Mouse (Mus musculus): ENCODE measurements around the gene Gm43951. TPM values are rescaled to one million over a fixed set of nuclear protein-coding genes. Genes with fewer than 3 reads are reported as not detected.

Gene Gm43951
- polyA plus RNA-seq (2016; fragmentation: Nextera tagmentation; extraction: Ambion mirVana), result 0.05 and 0.07 TPM in 2 replicates

DNA sequence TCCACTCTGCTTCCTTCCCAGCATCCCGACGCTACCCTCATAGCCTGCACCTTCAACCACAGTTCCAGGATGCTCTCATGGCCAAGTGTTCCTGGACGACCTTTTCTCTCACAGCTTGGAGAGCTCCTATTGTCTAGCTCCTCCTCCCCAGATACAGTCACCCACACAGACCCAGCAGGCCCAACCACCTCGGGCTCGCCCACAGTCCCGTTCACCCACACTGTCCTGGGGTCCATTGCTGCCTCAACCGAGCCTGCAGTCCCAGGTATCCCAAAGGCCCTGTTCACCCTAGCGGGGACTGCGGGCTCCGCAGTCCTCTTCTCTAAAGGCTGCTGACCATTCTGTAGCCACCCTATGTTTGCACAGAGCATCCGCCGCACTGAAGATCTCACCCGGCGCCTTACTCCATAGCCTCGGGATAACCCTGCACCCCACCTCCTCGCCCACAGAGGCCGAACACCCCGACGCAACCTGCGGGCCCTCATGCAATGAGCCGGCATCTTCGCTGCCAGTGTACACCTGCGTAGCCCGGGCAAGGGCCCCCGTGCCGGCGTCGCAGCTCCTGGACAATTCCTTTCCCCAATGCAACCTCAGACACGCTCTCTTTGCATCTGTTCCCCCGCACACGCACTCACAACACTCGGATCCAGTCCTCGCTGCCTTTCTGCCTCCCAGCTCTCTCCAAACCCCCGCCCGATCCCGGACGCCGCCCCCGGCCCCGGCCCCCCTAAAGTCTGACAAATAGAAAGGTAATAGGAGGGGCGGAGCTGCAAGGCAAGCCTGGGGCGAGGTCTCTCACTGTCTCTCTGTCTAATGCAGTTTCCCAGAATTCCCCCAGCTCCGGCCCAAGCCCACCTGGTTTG lies at the start of gene Gm43951:
Gene Gm43951, minus strand, starts transcription at position 500 of the 863 bp plus-strand sequence.
- Histone ChIP-seq H3K9me3 (replicated peaks) (no peaks in the 10 kb centered on the region), H3K27me3 (replicated peaks) (no peaks in the 10 kb centered on the region), H3K9ac (peak within 1 kb of the TSS; percentile 86), H3K36me3 (peaks cover 34% of the 10 kb centered on the region), H3K4me1 (peaks cover 34% of the 10 kb centered on the region), H3K4me2 (peak within 1 kb of the TSS; percentile 88), H3K4me3 (peak within 1 kb of the TSS; percentile 94), H3K27ac (peak within 1 kb of the TSS; percentile 59)
- WGBS (ENCODE audit: insufficient replicate concordance), result 3% methylated on average over 43 of the region's 43 CpGs
- peak; percentile 44 for ATAC-seq

DNA sequence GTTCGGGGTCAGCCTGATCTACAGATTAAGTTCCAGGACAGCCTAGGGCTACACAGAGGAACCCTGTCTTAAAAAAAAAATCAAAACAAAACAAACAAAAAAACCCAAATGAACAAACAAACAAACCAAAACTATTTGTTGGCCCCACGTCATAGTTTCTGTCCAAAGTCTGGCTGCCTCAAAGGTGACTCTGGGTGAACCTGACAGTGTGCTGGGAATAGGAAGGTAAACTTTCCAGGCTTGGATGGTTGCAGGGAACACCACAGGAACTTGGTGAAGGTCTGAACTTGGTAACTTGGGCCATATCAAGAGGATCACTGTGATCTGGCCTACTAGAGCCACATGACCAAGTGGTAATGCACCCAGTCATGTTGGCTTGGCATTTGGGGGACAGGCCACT lies 49.8 kb upstream of the Gm43951 start:
- no peak overlapping the region for H3K4me2 ChIP-seq
- peaks cover 7% of the 10 kb centered on the region; the same call in 1 of the 2 replicates for H3K27me3 ChIP-seq (replicated peaks)
- no peak overlapping the region for H3K27ac ChIP-seq
- 57% methylated on average over 2 of the region's 2 CpGs for WGBS (ENCODE audit: insufficient replicate concordance)
- no peak overlapping the region for H3K4me3 ChIP-seq
- ATAC-seq, result no peak
- no peak overlapping the region for H3K9ac ChIP-seq
- no peaks in the 10 kb centered on the region for H3K36me3 ChIP-seq
- H3K4me1 ChIP-seq, result no peaks in the 10 kb centered on the region
- no peaks in the 10 kb centered on the region for H3K9me3 ChIP-seq (replicated peaks)

DNA sequence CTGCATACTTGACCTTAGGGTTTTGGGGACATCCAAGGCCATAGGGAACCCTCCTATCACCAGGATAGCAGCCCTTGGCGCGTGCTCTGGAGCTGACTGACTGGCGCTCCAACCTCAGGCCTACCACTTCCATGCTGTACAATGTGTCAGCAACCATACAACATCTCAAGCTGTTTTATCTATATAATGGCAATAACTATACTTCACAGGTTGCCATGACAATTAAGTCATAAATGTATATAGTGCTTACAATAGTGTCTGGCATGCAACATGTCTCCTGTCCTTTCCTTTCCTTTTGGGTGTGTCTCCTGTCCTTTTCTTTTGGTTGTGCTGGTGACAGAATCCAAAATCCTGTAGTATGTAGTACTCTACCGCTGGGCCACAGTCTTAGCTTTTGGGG lies 49.0 kb upstream of the Gm43951 start:
- H3K4me3 ChIP-seq, result no peak overlapping the region
- H3K4me1 ChIP-seq, result no peaks in the 10 kb centered on the region
- H3K4me2 ChIP-seq, result no peak overlapping the region
- H3K36me3 ChIP-seq, result no peaks in the 10 kb centered on the region
- peaks cover 8% of the 10 kb centered on the region; the same call in 1 of the 2 replicates for H3K27me3 ChIP-seq (replicated peaks)
- H3K9ac ChIP-seq, result no peak overlapping the region
- 73% methylated on average over 4 of the region's 4 CpGs for WGBS (ENCODE audit: insufficient replicate concordance)
- no peak for ATAC-seq
- H3K27ac ChIP-seq, result no peak overlapping the region
- no peaks in the 10 kb centered on the region for H3K9me3 ChIP-seq (replicated peaks)

DNA sequence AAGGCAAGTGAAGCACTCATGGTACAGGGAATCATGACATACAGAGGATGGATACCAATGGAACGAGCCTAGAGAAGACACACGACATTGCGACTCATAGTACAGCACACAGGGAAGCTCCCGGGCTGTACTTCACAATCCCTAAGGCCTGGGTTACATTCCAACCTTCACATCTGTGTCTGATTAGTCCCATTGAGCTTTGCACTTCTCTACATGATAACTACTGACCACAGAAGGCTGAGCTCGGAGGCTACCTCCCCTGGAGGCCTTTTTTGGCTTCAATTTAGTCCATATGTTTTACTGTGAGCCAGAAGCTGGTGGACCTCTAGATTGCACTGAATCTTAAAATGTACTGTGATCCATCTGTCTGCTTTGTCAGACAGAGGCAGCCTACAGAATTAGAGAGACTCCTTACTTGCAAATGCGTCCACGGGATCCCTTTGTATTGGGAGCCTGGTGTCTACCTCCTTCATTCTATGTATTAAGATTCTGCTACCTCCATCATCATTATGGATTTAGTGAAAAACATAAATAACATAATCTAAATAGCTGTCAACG lies 38.6 kb upstream of the Gm43951 start:
- no peak overlapping the region for H3K4me3 ChIP-seq
- H3K27me3 ChIP-seq (replicated peaks), result peaks cover 23% of the 10 kb centered on the region
- ATAC-seq, result no peak
- no peaks in the 10 kb centered on the region for H3K9me3 ChIP-seq (replicated peaks)
- no peak overlapping the region for H3K9ac ChIP-seq
- no peaks in the 10 kb centered on the region for H3K4me1 ChIP-seq
- 67% methylated on average over 8 of the region's 8 CpGs for WGBS (ENCODE audit: insufficient replicate concordance)
- no peaks in the 10 kb centered on the region for H3K36me3 ChIP-seq
- no peak overlapping the region for H3K27ac ChIP-seq
- H3K4me2 ChIP-seq, result no peak overlapping the region

DNA sequence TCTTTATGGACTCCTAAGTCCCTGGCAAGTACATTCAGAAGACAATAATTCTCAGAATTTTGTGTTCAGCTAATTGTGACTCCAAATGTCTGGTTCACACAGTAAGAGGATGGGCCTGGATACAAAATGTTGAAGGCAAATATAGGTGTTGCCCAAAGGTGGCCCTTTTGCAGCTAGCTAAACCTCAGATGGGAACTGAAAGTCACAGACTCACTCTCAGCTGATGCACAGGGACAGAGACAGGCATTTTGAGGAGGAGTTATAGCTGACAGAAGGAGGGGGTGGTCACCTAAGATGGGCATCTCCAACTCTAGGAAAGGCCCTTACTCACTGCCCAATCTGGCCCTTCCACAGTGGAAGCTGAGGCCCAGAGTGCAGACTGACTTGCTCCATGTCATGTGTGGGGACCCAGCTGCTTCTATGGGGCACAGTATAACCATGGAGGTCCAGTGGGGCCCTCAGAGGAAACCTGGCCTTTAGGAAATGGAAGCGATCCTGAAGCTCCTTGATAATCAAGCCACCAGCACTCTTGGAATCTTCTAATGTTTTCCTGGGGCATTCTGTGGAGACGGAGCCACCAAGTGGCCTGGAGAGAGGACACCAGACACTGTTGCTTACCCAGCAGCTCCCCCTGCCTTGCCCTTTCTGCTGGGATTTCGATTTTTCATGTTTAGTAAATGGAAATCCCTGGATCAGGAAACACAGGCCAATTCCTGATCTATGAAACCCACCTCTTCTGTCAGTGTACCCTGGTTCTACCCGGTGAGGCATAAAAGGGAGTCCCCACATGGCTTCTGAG lies 33.6 kb upstream of the Gm43951 start:
- H3K9me3 ChIP-seq (replicated peaks), result no peaks in the 10 kb centered on the region
- 46% methylated on average over 4 of the region's 4 CpGs for WGBS (ENCODE audit: insufficient replicate concordance)
- H3K27ac ChIP-seq, result no peak overlapping the region
- H3K4me2 ChIP-seq, result no peak overlapping the region
- H3K4me3 ChIP-seq, result no peak overlapping the region
- ATAC-seq, result no peak
- H3K4me1 ChIP-seq, result no peaks in the 10 kb centered on the region
- no peaks in the 10 kb centered on the region for H3K36me3 ChIP-seq
- peaks cover 3% of the 10 kb centered on the region; the same call in 1 of the 2 replicates for H3K27me3 ChIP-seq (replicated peaks)
- no peak overlapping the region for H3K9ac ChIP-seq

DNA sequence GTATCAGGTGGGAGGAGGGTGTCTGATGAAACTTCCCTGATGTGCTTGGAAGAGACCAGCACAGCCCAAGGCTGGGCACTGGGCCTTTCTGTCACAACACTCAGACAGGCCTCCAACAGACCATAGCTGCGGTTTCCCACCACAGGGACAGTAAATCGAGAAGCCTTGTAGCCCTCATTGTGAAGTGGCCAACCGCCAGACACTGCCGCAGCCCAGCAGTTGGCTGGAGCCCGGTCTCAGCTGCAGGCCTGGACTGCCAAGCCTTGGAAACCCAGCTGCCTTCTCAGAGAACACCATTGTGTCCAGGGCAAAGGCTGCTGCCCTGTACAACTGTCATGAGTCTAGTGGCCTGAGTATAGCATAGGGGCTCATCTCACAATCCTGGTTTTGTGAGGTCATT lies 27.4 kb upstream of the Gm43951 start:
- no peaks in the 10 kb centered on the region for H3K4me1 ChIP-seq
- no peak for ATAC-seq
- 62% methylated on average over 5 of the region's 5 CpGs for WGBS (ENCODE audit: insufficient replicate concordance)

DNA sequence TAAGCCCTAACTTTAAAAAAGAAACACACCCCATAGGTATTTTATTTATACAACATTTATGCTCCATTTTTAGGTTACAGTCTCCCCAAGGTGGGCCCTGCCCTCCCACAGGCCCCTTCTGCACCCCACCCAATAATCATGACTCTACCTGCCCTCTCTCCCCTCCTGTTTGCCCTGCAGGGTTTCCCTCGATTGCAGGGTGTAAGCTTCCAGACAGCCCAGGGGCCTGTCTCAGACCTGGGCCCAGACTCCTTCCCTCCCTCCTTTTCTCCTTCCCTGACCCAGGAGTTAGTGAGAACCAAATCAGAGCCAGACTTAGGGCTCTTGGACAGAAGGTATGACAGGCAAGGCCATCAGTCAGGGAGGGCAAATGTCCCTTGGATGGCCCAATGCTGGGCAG lies 26.4 kb upstream of the Gm43951 start:
- no peak for ATAC-seq
- Histone ChIP-seq H3K4me2 (no peak overlapping the region), H3K9ac (no peak overlapping the region), H3K4me3 (no peak overlapping the region), H3K9me3 (replicated peaks) (no peaks in the 10 kb centered on the region), H3K4me1 (no peaks in the 10 kb centered on the region), H3K36me3 (no peaks in the 10 kb centered on the region), H3K27ac (no peak overlapping the region), H3K27me3 (replicated peaks) (peaks cover 24% of the 10 kb centered on the region; the same call in 1 of the 2 replicates)
- 52% methylated on average over 1 of the region's 1 CpGs for WGBS (ENCODE audit: insufficient replicate concordance)

More for the DNA sequence above, 27.4 kb upstream of the Gm43951 start:
- Histone ChIP-seq H3K4me3 (no peak overlapping the region), H3K9me3 (replicated peaks) (no peaks in the 10 kb centered on the region), H3K36me3 (no peaks in the 10 kb centered on the region), H3K27me3 (replicated peaks) (peaks cover 17% of the 10 kb centered on the region; the same call in 1 of the 2 replicates), H3K9ac (no peak overlapping the region), H3K27ac (no peak overlapping the region), H3K4me2 (no peak overlapping the region)

DNA sequence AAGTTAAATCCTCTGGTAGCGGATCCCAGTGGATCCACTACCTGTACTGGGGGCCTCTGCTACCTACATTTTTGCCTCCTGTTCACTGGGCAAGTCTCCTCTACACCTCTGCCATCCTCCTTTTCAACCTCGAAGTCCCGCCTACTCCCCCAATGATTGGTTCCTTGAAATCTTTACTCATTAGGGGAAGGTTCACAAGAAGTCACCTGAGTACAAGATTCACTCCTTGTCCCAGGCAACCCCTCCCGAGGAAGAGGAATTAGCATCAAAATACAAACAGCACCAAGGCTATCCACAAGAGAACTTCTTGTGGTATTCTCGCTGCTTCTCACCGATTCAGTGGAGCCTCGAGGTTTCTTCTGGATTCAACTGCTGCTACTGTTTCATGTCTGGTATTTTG lies 25.4 kb upstream of the Gm43951 start:
- H3K4me3 ChIP-seq, result no peak overlapping the region
- H3K27me3 ChIP-seq (replicated peaks), result peaks cover 27% of the 10 kb centered on the region; the same call in 1 of the 2 replicates
- ATAC-seq, result no peak
- WGBS (ENCODE audit: insufficient replicate concordance), result 60% methylated on average over 7 of the region's 7 CpGs
- no peaks in the 10 kb centered on the region for H3K36me3 ChIP-seq
- no peaks in the 10 kb centered on the region for H3K4me1 ChIP-seq
- H3K9ac ChIP-seq, result no peak overlapping the region
- no peak overlapping the region for H3K27ac ChIP-seq
- H3K9me3 ChIP-seq (replicated peaks), result no peaks in the 10 kb centered on the region
- H3K4me2 ChIP-seq, result no peak overlapping the region

DNA sequence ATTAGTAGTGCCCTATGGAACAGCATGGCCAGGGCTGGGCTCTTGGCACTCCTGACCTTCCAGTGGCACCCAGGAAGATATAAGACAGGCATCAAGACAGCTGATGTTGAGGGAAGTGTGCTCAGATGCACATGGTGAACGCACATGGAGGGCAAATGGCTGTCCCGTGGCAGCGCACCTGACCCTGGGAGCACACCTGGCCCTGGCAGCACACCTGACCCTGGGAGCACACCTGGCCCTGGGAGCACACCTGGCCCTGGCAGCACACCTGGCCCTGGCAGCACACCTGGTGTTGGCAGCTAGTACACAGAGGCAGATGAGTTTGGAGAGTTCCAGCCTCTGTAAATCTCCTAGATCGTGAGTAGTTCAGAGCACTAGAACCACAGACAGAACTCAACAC lies 21.9 kb upstream of the Gm43951 start:
- Histone ChIP-seq H3K9ac (no peak overlapping the region), H3K4me1 (no peaks in the 10 kb centered on the region), H3K4me3 (no peak overlapping the region), H3K27ac (no peak overlapping the region), H3K27me3 (replicated peaks) (peaks cover 21% of the 10 kb centered on the region; the same call in 1 of the 2 replicates), H3K36me3 (no peaks in the 10 kb centered on the region), H3K9me3 (replicated peaks) (no peaks in the 10 kb centered on the region), H3K4me2 (no peak overlapping the region)
- 70% methylated on average over 4 of the region's 4 CpGs for WGBS (ENCODE audit: insufficient replicate concordance)
- no peak for ATAC-seq

DNA sequence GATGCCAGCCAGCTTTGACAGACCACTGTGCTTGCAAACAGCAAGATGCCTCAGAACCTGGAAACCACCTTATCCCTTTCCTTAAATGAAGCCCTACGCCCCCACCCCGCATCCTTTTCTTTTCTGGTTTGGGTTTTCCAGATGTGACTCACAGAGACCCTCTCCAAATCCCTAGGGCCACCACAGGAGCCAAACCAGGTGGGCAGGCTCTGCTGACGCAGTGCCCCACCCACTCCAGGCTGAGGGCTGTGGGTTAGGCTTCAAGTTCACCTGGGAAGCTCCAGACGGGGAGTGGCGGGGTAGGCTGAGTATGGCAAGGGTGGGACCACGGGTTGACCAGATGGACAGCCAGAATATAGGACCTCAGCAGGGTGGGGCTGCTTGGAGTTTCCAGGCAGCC lies 20.3 kb upstream of the Gm43951 start:
- Histone ChIP-seq H3K27ac (no peak overlapping the region), H3K9ac (no peak overlapping the region), H3K4me3 (no peak overlapping the region), H3K4me1 (no peaks in the 10 kb centered on the region), H3K27me3 (replicated peaks) (peaks cover 21% of the 10 kb centered on the region; the same call in 1 of the 2 replicates), H3K4me2 (no peak overlapping the region), H3K9me3 (replicated peaks) (no peaks in the 10 kb centered on the region), H3K36me3 (no peaks in the 10 kb centered on the region)
- 59% methylated on average over 6 of the region's 6 CpGs for WGBS (ENCODE audit: insufficient replicate concordance)
- ATAC-seq, result no peak

DNA sequence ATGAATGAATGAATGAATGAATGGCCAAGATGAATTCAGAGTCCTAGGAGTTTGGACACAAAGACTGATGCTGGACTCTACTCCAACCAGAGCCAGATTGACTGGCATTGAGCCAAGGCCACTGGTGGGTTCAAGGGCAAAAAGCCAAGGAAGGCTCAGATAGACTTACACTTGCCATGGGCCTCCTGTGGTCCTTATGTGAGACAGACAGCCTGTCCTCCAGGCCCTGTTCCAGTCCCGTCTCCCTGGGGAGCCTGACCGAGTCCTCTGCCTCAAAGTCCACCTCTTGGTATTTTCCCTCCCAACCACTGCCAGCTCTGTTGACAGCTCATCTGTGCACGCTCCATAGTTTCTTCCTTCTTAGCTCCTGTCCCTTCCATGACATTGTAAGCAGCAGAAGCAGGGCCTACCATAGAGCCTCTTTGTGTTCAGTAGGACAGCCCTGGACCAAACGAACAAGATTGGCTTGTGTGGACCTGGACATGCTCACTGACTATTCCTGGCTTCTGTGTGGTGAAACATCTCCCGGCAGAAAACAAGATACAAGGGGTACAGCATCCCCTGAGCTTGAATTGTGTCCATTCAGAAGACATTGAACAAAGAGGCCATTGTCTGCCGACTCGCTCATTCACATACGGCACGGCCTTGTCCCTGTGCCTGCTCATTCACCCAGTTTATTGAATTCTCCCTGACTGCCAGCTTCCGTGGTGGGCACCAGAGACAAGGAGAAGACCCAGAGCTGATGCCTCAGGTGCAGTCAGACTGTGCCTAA lies 19.6 kb upstream of the Gm43951 start:
- Histone ChIP-seq H3K27me3 (replicated peaks) (peaks cover 21% of the 10 kb centered on the region; the same call in 1 of the 2 replicates), H3K4me1 (no peaks in the 10 kb centered on the region), H3K36me3 (no peaks in the 10 kb centered on the region), H3K4me2 (no peak overlapping the region), H3K9me3 (replicated peaks) (no peaks in the 10 kb centered on the region), H3K9ac (no peak overlapping the region), H3K4me3 (no peak overlapping the region), H3K27ac (no peak overlapping the region)
- no peak for ATAC-seq
- 71% methylated on average over 10 of the region's 10 CpGs for WGBS (ENCODE audit: insufficient replicate concordance)

Measured in liver, embryonic 12.5 days (tissue).